Mouse (Mus musculus): Measurements from ENCODE around the gene Thpo. TPM values are rescaled to one million over a fixed set of nuclear protein-coding genes. Genes with fewer than 3 reads are reported as not detected.
A peak's percentile ranks its signal among the peaks of the same experiment; 100 is the strongest.

The Thpo gene
- 0.15 TPM for polyA plus RNA-seq (2012; fragmentation: generic; extraction: Trizol)
- long read RNA-seq, experiment 1 = 0 reads
- long read RNA-seq, experiment 2 = 0 reads

DNA sequence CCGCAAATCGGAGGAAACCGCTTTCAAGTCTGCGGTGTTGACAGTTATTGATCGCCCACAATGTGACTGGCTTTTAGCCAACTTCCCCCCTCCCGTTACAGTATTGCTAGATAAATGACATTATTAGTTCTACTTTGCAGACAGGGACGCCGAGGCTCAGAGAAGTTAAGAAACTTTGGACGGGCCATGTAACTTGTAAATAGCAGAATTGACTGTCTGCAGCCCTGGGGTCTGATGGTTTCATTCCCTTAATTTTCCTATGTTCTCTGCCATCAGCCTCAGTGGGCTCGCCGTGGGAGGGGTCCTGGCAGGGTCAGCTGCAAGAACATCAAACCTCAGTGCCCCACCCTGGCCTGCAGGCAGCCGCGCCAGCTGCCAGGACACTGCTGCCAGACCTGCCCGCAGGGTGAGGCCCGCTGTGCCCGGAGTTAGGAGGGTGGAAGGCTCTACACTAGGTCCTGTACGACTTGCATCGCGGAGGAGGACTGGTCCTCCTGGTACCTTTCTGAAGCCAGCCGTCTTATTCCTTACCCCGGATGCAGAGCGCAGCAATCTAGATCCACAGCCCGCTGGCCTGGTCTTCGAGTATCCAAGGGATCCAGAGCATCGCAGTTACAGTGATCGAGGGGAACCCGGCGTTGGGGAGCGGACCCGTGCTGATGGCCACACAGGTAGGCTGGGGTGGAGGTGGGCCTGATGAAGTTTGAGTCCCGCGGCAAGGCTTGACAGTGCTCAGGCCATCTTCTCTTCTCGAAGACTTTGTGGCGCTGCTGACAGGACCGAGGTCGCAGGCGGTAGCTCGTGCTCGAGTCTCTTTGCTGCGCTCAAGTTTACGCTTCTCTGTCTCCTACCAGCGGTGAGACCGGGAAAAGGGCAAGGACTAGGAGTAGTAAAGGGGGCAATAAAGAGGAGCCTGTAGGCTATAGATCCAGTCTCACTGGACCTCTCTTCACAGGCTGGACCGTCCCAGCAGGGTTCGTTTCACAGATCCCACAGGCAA, at the start of gene Thpo:
Gene Thpo, minus strand, starts transcription at position 781 of the 1,000 bp plus-strand sequence.
- Histone ChIP-seq H3K27me3 (ENCODE audit: control insufficient read depth, insufficient read depth, insufficient read length) (peaks cover 10% of the 10 kb centered on the region), H3K79me2 (ENCODE audit: control insufficient read depth, insufficient read depth) (no peaks in the 10 kb centered on the region), H3K79me3 (ENCODE audit: low read depth) (no peaks in the 10 kb centered on the region), H3ac (ENCODE audit: control insufficient read depth, insufficient read length, low read depth) (peak within 1 kb of the TSS; percentile 36), H3K36me3 (ENCODE audit: control insufficient read depth, insufficient read depth) (no peaks in the 10 kb centered on the region), H3K4me3 (ENCODE audit: insufficient read depth, poor library complexity, severe bottlenecking) (no peak within 1 kb of the TSS)
- no peak for TF ChIP-seq USF1 (IDR thresholded peaks at IDR 0.05; ENCODE audit: low read depth)
- no peak for TF ChIP-seq FOSL1 (IDR thresholded peaks at IDR 0.05; ENCODE audit: insufficient read depth, low read length, poor library complexity, severe bottlenecking)
- no peak for TF ChIP-seq MYOD1 (IDR thresholded peaks at IDR 0.05; ENCODE audit: control insufficient read depth, insufficient read length, low read depth)
- no peak for TF ChIP-seq MYOG (IDR thresholded peaks at IDR 0.05; ENCODE audit: control insufficient read depth, extremely low read depth, insufficient read length)
- no peak for TF ChIP-seq MAX (IDR thresholded peaks at IDR 0.05)
- no peak for TF ChIP-seq CEBPB (IDR thresholded peaks at IDR 0.05; ENCODE audit: low read depth)

DNA sequence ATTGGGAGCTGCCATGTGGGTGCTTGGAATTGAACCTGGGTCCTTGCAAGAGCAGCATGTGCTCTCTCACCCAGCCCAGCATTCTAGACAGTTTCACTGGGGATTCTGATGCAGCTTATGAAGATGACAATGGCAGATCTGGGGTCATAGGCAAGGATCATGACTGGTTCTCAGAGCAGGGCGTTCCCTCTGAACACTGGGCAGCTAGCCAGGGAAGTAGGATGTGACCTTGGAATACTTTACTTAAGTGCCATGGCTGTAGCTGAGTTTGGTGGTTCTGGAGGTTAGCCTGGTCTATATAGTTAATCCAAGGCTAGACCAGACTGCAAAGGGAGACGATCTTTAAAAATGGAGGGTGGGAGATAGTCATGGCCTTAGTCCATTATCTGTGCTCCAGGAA, 49.6 kb upstream of the Thpo start:
- no peaks in the 10 kb centered on the region for H3K36me3 ChIP-seq (ENCODE audit: control insufficient read depth, insufficient read depth)
- H3K79me2 ChIP-seq (ENCODE audit: control insufficient read depth, insufficient read depth) = no peaks in the 10 kb centered on the region
- H3K4me3 ChIP-seq (ENCODE audit: insufficient read depth, poor library complexity, severe bottlenecking) = no peak overlapping the region
- H3ac ChIP-seq (ENCODE audit: control insufficient read depth, insufficient read length, low read depth) = no peak overlapping the region
- no peaks in the 10 kb centered on the region for H3K79me3 ChIP-seq (ENCODE audit: low read depth)
- no peaks in the 10 kb centered on the region for H3K27me3 ChIP-seq (ENCODE audit: control insufficient read depth, insufficient read depth, insufficient read length)
- TF ChIP-seq FOSL1 (IDR thresholded peaks at IDR 0.05; ENCODE audit: insufficient read depth, low read length, poor library complexity, severe bottlenecking) = no peak
- TF ChIP-seq CEBPB (IDR thresholded peaks at IDR 0.05; ENCODE audit: low read depth) = no peak
- TF ChIP-seq MYOD1 (IDR thresholded peaks at IDR 0.05; ENCODE audit: control insufficient read depth, insufficient read length, low read depth) = no peak
- no peak for TF ChIP-seq CTCF (IDR thresholded peaks at IDR 0.05; ENCODE audit: control insufficient read depth, insufficient read depth, insufficient read length)
- TF ChIP-seq USF1 (IDR thresholded peaks at IDR 0.05; ENCODE audit: low read depth) = no peak
- no peak for TF ChIP-seq MYOG (IDR thresholded peaks at IDR 0.05; ENCODE audit: control insufficient read depth, extremely low read depth, insufficient read length)
- no peak for TF ChIP-seq MAX (IDR thresholded peaks at IDR 0.05)

DNA sequence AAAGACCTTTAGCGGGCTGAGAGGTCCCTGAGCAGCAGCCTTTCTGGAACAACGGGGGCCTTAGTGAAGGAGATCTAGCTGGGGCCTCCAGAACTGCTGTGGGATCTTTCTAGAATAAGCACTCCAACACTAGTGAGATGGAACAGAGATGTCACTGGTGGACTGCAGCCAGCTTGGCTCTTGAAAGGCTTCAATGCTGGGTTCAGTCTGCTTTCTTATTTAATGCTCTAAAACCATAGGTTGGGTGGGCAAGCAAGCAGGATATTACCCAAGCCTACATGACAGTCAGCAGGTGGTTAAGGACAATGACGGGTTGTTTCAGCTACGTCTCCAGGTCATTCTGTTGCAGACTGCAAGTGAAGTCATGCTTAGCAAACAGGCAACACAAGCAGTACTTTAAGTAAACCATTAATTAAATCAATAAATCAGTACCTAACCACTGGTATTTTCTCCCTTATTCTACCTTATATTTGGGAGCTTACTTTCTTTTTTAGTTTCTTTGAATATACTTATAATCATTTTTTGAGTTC, 46.9 kb upstream of the Thpo start:
- H3K4me3 ChIP-seq (ENCODE audit: insufficient read depth, poor library complexity, severe bottlenecking) = no peak overlapping the region

DNA sequence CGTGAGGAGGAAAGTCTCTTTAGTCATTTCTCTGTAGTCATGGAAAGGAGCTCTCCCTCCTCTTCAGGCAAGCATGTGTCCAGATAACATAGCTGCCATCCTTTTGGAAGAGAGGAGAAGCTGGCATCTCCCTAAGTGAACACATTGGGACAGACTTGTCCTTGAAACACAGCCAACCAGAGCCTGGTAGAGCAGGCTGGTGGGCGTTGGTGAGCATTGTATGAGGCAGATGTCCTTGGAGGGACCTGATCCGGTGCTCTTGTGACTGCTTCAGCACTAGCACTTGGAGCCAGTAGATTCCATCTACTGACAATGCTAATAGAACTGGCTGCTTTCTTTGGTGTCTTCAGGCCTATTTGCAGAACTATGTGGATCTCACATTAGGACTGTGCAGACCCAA, 45.5 kb upstream of the Thpo start:
- no peaks in the 10 kb centered on the region for H3K36me3 ChIP-seq (ENCODE audit: control insufficient read depth, insufficient read depth)
- no peak overlapping the region for H3ac ChIP-seq (ENCODE audit: control insufficient read depth, insufficient read length, low read depth)
- TF ChIP-seq MYOD1 (IDR thresholded peaks at IDR 0.05; ENCODE audit: control insufficient read depth, insufficient read length, low read depth) = no peak
- TF ChIP-seq CTCF (IDR thresholded peaks at IDR 0.05; ENCODE audit: control insufficient read depth, insufficient read depth, insufficient read length) = no peak
- TF ChIP-seq USF1 (IDR thresholded peaks at IDR 0.05; ENCODE audit: low read depth) = no peak
- TF ChIP-seq FOSL1 (IDR thresholded peaks at IDR 0.05; ENCODE audit: insufficient read depth, low read length, poor library complexity, severe bottlenecking) = no peak
- TF ChIP-seq MAX (IDR thresholded peaks at IDR 0.05) = no peak
- no peak for TF ChIP-seq CEBPB (IDR thresholded peaks at IDR 0.05; ENCODE audit: low read depth)
- TF ChIP-seq MYOG (IDR thresholded peaks at IDR 0.05; ENCODE audit: control insufficient read depth, extremely low read depth, insufficient read length) = no peak

More for the DNA sequence above, 46.9 kb upstream of the Thpo start:
- H3K27me3 ChIP-seq (ENCODE audit: control insufficient read depth, insufficient read depth, insufficient read length) = no peaks in the 10 kb centered on the region
- no peak overlapping the region for H3ac ChIP-seq (ENCODE audit: control insufficient read depth, insufficient read length, low read depth)
- H3K79me3 ChIP-seq (ENCODE audit: low read depth) = no peaks in the 10 kb centered on the region
- no peaks in the 10 kb centered on the region for H3K36me3 ChIP-seq (ENCODE audit: control insufficient read depth, insufficient read depth)
- no peaks in the 10 kb centered on the region for H3K79me2 ChIP-seq (ENCODE audit: control insufficient read depth, insufficient read depth)
- no peak for TF ChIP-seq MYOD1 (IDR thresholded peaks at IDR 0.05; ENCODE audit: control insufficient read depth, insufficient read length, low read depth)
- TF ChIP-seq FOSL1 (IDR thresholded peaks at IDR 0.05; ENCODE audit: insufficient read depth, low read length, poor library complexity, severe bottlenecking) = no peak

DNA sequence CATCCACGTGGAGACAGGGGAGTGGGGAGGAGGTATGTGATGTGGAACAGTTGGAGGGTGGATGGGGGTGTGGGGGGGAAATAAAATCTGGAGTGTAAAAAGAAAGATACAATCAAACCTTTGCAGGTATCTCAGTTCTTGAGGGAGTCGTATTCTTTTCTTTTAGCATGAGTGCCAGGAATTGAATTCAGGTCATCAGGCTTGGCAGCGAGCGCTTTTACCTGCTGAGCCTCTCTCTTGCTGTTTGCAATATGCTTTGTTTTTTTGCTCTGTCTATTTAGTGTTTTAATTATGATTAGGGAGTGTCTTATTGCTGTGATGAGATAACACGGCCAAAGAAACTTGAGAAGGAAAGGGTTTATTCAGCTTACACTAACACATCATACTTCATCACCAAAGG, 40.7 kb upstream of the Thpo start:
- TF ChIP-seq MAX (IDR thresholded peaks at IDR 0.05) = no peak
- no peak for TF ChIP-seq FOSL1 (IDR thresholded peaks at IDR 0.05; ENCODE audit: insufficient read depth, low read length, poor library complexity, severe bottlenecking)
- no peak for TF ChIP-seq USF1 (IDR thresholded peaks at IDR 0.05; ENCODE audit: low read depth)
- no peak for TF ChIP-seq MYOG (IDR thresholded peaks at IDR 0.05; ENCODE audit: control insufficient read depth, extremely low read depth, insufficient read length)
- no peak for TF ChIP-seq CTCF (IDR thresholded peaks at IDR 0.05; ENCODE audit: control insufficient read depth, insufficient read depth, insufficient read length)
- TF ChIP-seq CEBPB (IDR thresholded peaks at IDR 0.05; ENCODE audit: low read depth) = no peak
- TF ChIP-seq MYOD1 (IDR thresholded peaks at IDR 0.05; ENCODE audit: control insufficient read depth, insufficient read length, low read depth) = no peak

More for the DNA sequence above, 45.5 kb upstream of the Thpo start:
- Histone ChIP-seq H3K79me3 (ENCODE audit: low read depth) (no peaks in the 10 kb centered on the region), H3K27me3 (ENCODE audit: control insufficient read depth, insufficient read depth, insufficient read length) (no peaks in the 10 kb centered on the region), H3K4me3 (ENCODE audit: insufficient read depth, poor library complexity, severe bottlenecking) (no peak overlapping the region), H3K79me2 (ENCODE audit: control insufficient read depth, insufficient read depth) (no peaks in the 10 kb centered on the region)

More for the DNA sequence above, 40.7 kb upstream of the Thpo start:
- Histone ChIP-seq H3K79me3 (ENCODE audit: low read depth) (no peaks in the 10 kb centered on the region), H3K4me3 (ENCODE audit: insufficient read depth, poor library complexity, severe bottlenecking) (no peak overlapping the region), H3K36me3 (ENCODE audit: control insufficient read depth, insufficient read depth) (no peaks in the 10 kb centered on the region), H3ac (ENCODE audit: control insufficient read depth, insufficient read length, low read depth) (no peak overlapping the region), H3K27me3 (ENCODE audit: control insufficient read depth, insufficient read depth, insufficient read length) (no peaks in the 10 kb centered on the region), H3K79me2 (ENCODE audit: control insufficient read depth, insufficient read depth) (no peaks in the 10 kb centered on the region)

All from C2C12 (cell line).